Mouse (Mus musculus): ENCODE measurements around the gene Msl1. TPM values are rescaled to one million over a fixed set of nuclear protein-coding genes. Genes with fewer than 3 reads are reported as not detected.

The Msl1 gene
- polyA plus RNA-seq, 1 experiment from 2014 or later: 20.2 TPM

- no peaks in the 10 kb centered on the region for H3K9me3 ChIP-seq (replicated peaks; ENCODE audit: control insufficient read depth, low read length)
- WGBS: 15% methylated on average over 12 of the region's 12 CpGs
- ATAC-seq (replicated peaks; ENCODE audit: insufficient number of reproducible peaks, low FRiP score, low TSS enrichment, low read depth) (no peak), DNase-seq (ENCODE audit: low spot score) (peak; percentile 73)
- no peak overlapping the region for H3K9ac ChIP-seq (replicated peaks; ENCODE audit: low read length)
- no peaks in the 10 kb centered on the region for H3K27me3 ChIP-seq (ENCODE audit: control insufficient read depth, insufficient read depth, low read length)
- peaks cover 19% of the 10 kb centered on the region for H3K4me1 ChIP-seq (ENCODE audit: control insufficient read depth, insufficient read depth, low read length)
- no peaks in the 10 kb centered on the region for H3K36me3 ChIP-seq (replicated peaks; ENCODE audit: control insufficient read depth, insufficient read depth, low read depth, low read length)
- no peak overlapping the region for H3K4me2 ChIP-seq (ENCODE audit: low read depth, low read length)
- H3K4me3 ChIP-seq (ENCODE audit: low read depth, low read length): no peak overlapping the region
- 0 out of 2 replicates have a peak overlapping the region, but pooled peaks have one; percentile 10 for H3K27ac ChIP-seq (replicated peaks; ENCODE audit: low read depth, low read length)
Observed at GRCm38 (mm10) chr11:98785772-98786281, 9.5 kb upstream of the Msl1 start.

GRCm38 (mm10) chr11:98786359-98787214, 8.7 kb upstream of the Msl1 start:
- ATAC-seq (replicated peaks; ENCODE audit: insufficient number of reproducible peaks, low FRiP score, low TSS enrichment, low read depth) (peak; percentile 55), DNase-seq (ENCODE audit: low spot score) (peak; percentile 97)
- H3K4me1 ChIP-seq (ENCODE audit: control insufficient read depth, insufficient read depth, low read length): peaks cover 19% of the 10 kb centered on the region
- 4% methylated on average over 14 of the region's 15 CpGs for WGBS
- no peak overlapping the region for H3K9ac ChIP-seq (replicated peaks; ENCODE audit: low read length)
- no peaks in the 10 kb centered on the region for H3K36me3 ChIP-seq (replicated peaks; ENCODE audit: control insufficient read depth, insufficient read depth, low read depth, low read length)
- no peaks in the 10 kb centered on the region for H3K9me3 ChIP-seq (replicated peaks; ENCODE audit: control insufficient read depth, low read length)
- H3K27me3 ChIP-seq (ENCODE audit: control insufficient read depth, insufficient read depth, low read length): no peaks in the 10 kb centered on the region
- no peak overlapping the region for H3K4me2 ChIP-seq (ENCODE audit: low read depth, low read length)
- no peak overlapping the region for H3K4me3 ChIP-seq (ENCODE audit: low read depth, low read length)
- 0 out of 2 replicates have a peak overlapping the region, but pooled peaks have one; percentile 32 for H3K27ac ChIP-seq (replicated peaks; ENCODE audit: low read depth, low read length)

- no peaks in the 10 kb centered on the region for H3K9me3 ChIP-seq (replicated peaks; ENCODE audit: control insufficient read depth, low read length)
- H3K4me2 ChIP-seq (ENCODE audit: low read depth, low read length): no peak overlapping the region
- WGBS: 38% methylated on average over 7 of the region's 7 CpGs
- no peak overlapping the region for H3K4me3 ChIP-seq (ENCODE audit: low read depth, low read length)
- H3K4me1 ChIP-seq (ENCODE audit: control insufficient read depth, insufficient read depth, low read length): peaks cover 19% of the 10 kb centered on the region
- no peak overlapping the region for H3K9ac ChIP-seq (replicated peaks; ENCODE audit: low read length)
- no peak for ATAC-seq (replicated peaks; ENCODE audit: insufficient number of reproducible peaks, low FRiP score, low TSS enrichment, low read depth)
- no peak overlapping the region for H3K27ac ChIP-seq (replicated peaks; ENCODE audit: low read depth, low read length)
- DNase-seq (ENCODE audit: low spot score): no peak
- H3K27me3 ChIP-seq (ENCODE audit: control insufficient read depth, insufficient read depth, low read length): no peaks in the 10 kb centered on the region
- no peaks in the 10 kb centered on the region for H3K36me3 ChIP-seq (replicated peaks; ENCODE audit: control insufficient read depth, insufficient read depth, low read depth, low read length)
Observed at GRCm38 (mm10) chr11:98787229-98787628, 8.1 kb upstream of the Msl1 start.

- Histone ChIP-seq H3K27me3 (ENCODE audit: control insufficient read depth, insufficient read depth, low read length) (no peaks in the 10 kb centered on the region), H3K4me2 (ENCODE audit: low read depth, low read length) (no peak overlapping the region), H3K4me1 (ENCODE audit: control insufficient read depth, insufficient read depth, low read length) (peaks cover 16% of the 10 kb centered on the region), H3K9me3 (replicated peaks; ENCODE audit: control insufficient read depth, low read length) (no peaks in the 10 kb centered on the region), H3K27ac (replicated peaks; ENCODE audit: low read depth, low read length) (no peak overlapping the region), H3K9ac (replicated peaks; ENCODE audit: low read length) (no peak overlapping the region), H3K4me3 (ENCODE audit: low read depth, low read length) (no peak overlapping the region), H3K36me3 (replicated peaks; ENCODE audit: control insufficient read depth, insufficient read depth, low read depth, low read length) (no peaks in the 10 kb centered on the region)
- ATAC-seq (replicated peaks; ENCODE audit: insufficient number of reproducible peaks, low FRiP score, low TSS enrichment, low read depth): no peak
- DNase-seq (ENCODE audit: low spot score): no peak
- 90% methylated on average over 1 of the region's 1 CpGs for WGBS
Observed at GRCm38 (mm10) chr11:98787691-98788090, 7.6 kb upstream of the Msl1 start.

- Histone ChIP-seq H3K4me3 (ENCODE audit: low read depth, low read length) (no peak overlapping the region), H3K27ac (replicated peaks; ENCODE audit: low read depth, low read length) (no peak overlapping the region), H3K4me1 (ENCODE audit: control insufficient read depth, insufficient read depth, low read length) (peaks cover 12% of the 10 kb centered on the region), H3K36me3 (replicated peaks; ENCODE audit: control insufficient read depth, insufficient read depth, low read depth, low read length) (no peaks in the 10 kb centered on the region), H3K9ac (replicated peaks; ENCODE audit: low read length) (no peak overlapping the region), H3K4me2 (ENCODE audit: low read depth, low read length) (no peak overlapping the region), H3K9me3 (replicated peaks; ENCODE audit: control insufficient read depth, low read length) (no peaks in the 10 kb centered on the region), H3K27me3 (ENCODE audit: control insufficient read depth, insufficient read depth, low read length) (no peaks in the 10 kb centered on the region)
- no peak for DNase-seq (ENCODE audit: low spot score)
- ATAC-seq (replicated peaks; ENCODE audit: insufficient number of reproducible peaks, low FRiP score, low TSS enrichment, low read depth): no peak
- 91% methylated on average over 5 of the region's 5 CpGs for WGBS
Observed at GRCm38 (mm10) chr11:98788139-98788538, 7.2 kb upstream of the Msl1 start.

- peak overlapping the region; percentile 32 for H3K4me3 ChIP-seq (ENCODE audit: low read depth, low read length)
- DNase-seq (ENCODE audit: low spot score): peak; percentile 95
- peak overlapping the region; percentile 23; the same call in 1 of the 2 replicates for H3K27ac ChIP-seq (replicated peaks; ENCODE audit: low read depth, low read length)
- H3K4me1 ChIP-seq (ENCODE audit: control insufficient read depth, insufficient read depth, low read length): peaks cover 10% of the 10 kb centered on the region
- H3K36me3 ChIP-seq (replicated peaks; ENCODE audit: control insufficient read depth, insufficient read depth, low read depth, low read length): no peaks in the 10 kb centered on the region
- no peaks in the 10 kb centered on the region for H3K27me3 ChIP-seq (ENCODE audit: control insufficient read depth, insufficient read depth, low read length)
- peak overlapping the region; percentile 83 for H3K4me2 ChIP-seq (ENCODE audit: low read depth, low read length)
- H3K9ac ChIP-seq (replicated peaks; ENCODE audit: low read length): peak overlapping the region; percentile 52
- peak; percentile 64 for ATAC-seq (replicated peaks; ENCODE audit: insufficient number of reproducible peaks, low FRiP score, low TSS enrichment, low read depth)
- no peaks in the 10 kb centered on the region for H3K9me3 ChIP-seq (replicated peaks; ENCODE audit: control insufficient read depth, low read length)
- WGBS: 13% methylated on average over 18 of the region's 18 CpGs
Observed at GRCm38 (mm10) chr11:98788550-98789218, 6.6 kb upstream of the Msl1 start.

GRCm38 (mm10) chr11:98789219-98789807, 6.0 kb upstream of the Msl1 start:
- peak; percentile 36 for DNase-seq (ENCODE audit: low spot score)
- no peaks in the 10 kb centered on the region for H3K36me3 ChIP-seq (replicated peaks; ENCODE audit: control insufficient read depth, insufficient read depth, low read depth, low read length)
- ATAC-seq (replicated peaks; ENCODE audit: insufficient number of reproducible peaks, low FRiP score, low TSS enrichment, low read depth): peak; percentile 10; the same call in 1 of the 2 replicates
- peak overlapping the region; percentile 52 for H3K9ac ChIP-seq (replicated peaks; ENCODE audit: low read length)
- no peaks in the 10 kb centered on the region for H3K27me3 ChIP-seq (ENCODE audit: control insufficient read depth, insufficient read depth, low read length)
- H3K27ac ChIP-seq (replicated peaks; ENCODE audit: low read depth, low read length): no peak overlapping the region; the same call in 1 of the 2 replicates
- peaks cover 10% of the 10 kb centered on the region for H3K4me1 ChIP-seq (ENCODE audit: control insufficient read depth, insufficient read depth, low read length)
- 4% methylated on average over 25 of the region's 25 CpGs for WGBS
- H3K4me3 ChIP-seq (ENCODE audit: low read depth, low read length): peak overlapping the region; percentile 32
- no peaks in the 10 kb centered on the region for H3K9me3 ChIP-seq (replicated peaks; ENCODE audit: control insufficient read depth, low read length)
- peak overlapping the region; percentile 83 for H3K4me2 ChIP-seq (ENCODE audit: low read depth, low read length)

All from embryonic facial prominence, embryonic 11.5 days (tissue).